Mouse (Mus musculus) embryonic facial prominence, embryonic 13.5 days (tissue): ENCODE results near the gene Gng2. TPM values are rescaled to one million over a fixed set of nuclear protein-coding genes. Genes with fewer than 3 reads are reported as not detected.

ENCODE experiments used
- ATAC-seq: fragments of 200-750 bp; cut with Nextera tagmentation; 2 replicates; pipeline ENCODE4 v1.8.0; 2017; ENCODE audit warnings: low read depth; ENCODE audit not compliant: insufficient number of reproducible peaks, insufficient read depth, low FRiP score, low TSS enrichment
- H3K27ac ChIP-seq: fragments of 300-500 bp; sonication (generic); 2 replicates; pipeline ENCODE4 v1.5.1; 2015; ENCODE audit warnings: moderate library complexity, mild to moderate bottlenecking, inconsistent platforms
- H3K27me3 ChIP-seq: fragments of 300-500 bp; sonication (generic); 2 replicates; pipeline ENCODE4 v1.6.1; 2015; ENCODE audit warnings: mild to moderate bottlenecking, inconsistent platforms
- H3K36me3 ChIP-seq: fragments of 300-500 bp; sonication (generic); 2 replicates; pipeline ENCODE4 v1.6.1; 2015; ENCODE audit warnings: mild to moderate bottlenecking, inconsistent platforms
- H3K4me1 ChIP-seq: fragments of 300-500 bp; sonication (generic); 2 replicates; pipeline ENCODE4 v1.6.1; 2015; ENCODE audit warnings: inconsistent platforms
- H3K4me2 ChIP-seq: fragments of 300-500 bp; sonication (generic); 2 replicates; pipeline ENCODE4 v1.6.1; 2015; ENCODE audit warnings: moderate library complexity, mild to moderate bottlenecking, inconsistent platforms
- H3K4me3 ChIP-seq: fragments of 300-500 bp; sonication (generic); 2 replicates; pipeline ENCODE4 v1.5.1; 2015; ENCODE audit warnings: mild to moderate bottlenecking, inconsistent platforms
- H3K9ac ChIP-seq: fragments of 300-500 bp; sonication (generic); 2 replicates; pipeline ENCODE4 v1.6.1; 2015; ENCODE audit warnings: mild to moderate bottlenecking, inconsistent platforms
- H3K9me3 ChIP-seq: fragments of 300-500 bp; sonication (generic); 2 replicates; pipeline ENCODE4 v1.6.1; 2016; ENCODE audit warnings: inconsistent platforms
- WGBS: fragments of 180-500 bp; shearing (Covaris S2); methylation state at CpG from one replicate; pipeline ENCODE4 v1.1.7; 2015; ENCODE audit warnings: mixed read lengths; 5-methylcytosine and 5-hydroxymethylcytosine counted together
- polyA plus RNA-seq: library from polyadenylated mRNA; unstranded; fragments of >200 nt; fragmentation: Nextera tagmentation; extraction: Ambion mirVana; gene quantifications from 2 replicates; pipeline ENCODE4 v1.2.1, GENCODE M21; 2015

Gng2 gene
- polyA plus RNA-seq, 1 experiment from 2014 or later = 71.4 TPM

DNA sequence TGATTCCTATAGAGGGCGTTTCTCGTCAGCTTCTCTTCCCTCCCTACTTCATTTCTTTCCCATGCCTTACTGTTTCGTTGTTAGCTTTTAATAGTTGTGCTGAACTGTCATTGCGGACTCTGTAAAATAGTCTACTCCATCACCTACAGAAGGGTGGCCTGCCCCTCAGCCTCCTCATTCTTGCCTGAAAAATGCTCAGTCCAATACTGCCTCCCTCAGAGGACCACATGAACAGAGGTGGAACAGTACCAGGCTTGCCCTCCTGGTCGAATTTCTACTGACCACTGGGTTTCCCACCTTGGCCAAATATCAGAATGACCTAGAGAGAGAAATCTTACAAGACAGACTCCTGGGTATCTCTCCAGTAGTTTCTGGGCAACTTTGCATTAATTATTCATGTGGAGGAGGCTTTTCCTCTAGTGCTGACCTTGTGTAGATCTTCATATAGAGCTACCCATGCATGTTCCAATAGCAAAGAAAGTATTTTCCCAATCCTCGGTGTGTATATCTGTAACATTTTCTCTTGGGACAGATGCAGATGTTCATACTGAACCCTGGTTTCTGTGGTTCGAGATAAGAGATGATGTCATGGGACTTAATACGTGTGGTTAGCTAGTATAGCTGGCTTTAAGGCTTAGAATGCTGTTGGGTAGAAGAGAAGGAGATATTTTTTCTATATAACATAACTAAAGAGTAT, 15.6 kb upstream of the Gng2 start:
- no peaks in the 10 kb centered on the region for H3K9me3 ChIP-seq
- no peak overlapping the region for H3K27ac ChIP-seq
- no peak for ATAC-seq
- H3K4me1 ChIP-seq = peaks cover 4% of the 10 kb centered on the region; the same call in 1 of the 2 replicates
- H3K36me3 ChIP-seq = no peaks in the 10 kb centered on the region
- H3K4me2 ChIP-seq = no peak overlapping the region
- H3K27me3 ChIP-seq = no peaks in the 10 kb centered on the region
- no peak overlapping the region for H3K9ac ChIP-seq
- 75% methylated on average over 8 of the region's 8 CpGs for WGBS
- H3K4me3 ChIP-seq = no peak overlapping the region

GRCm38 (mm10) chr14:19991861-19992260, 14.4 kb upstream of the Gng2 start:
- ATAC-seq = no peak
- no peak overlapping the region for H3K27ac ChIP-seq
- H3K27me3 ChIP-seq = no peaks in the 10 kb centered on the region
- no peaks in the 10 kb centered on the region for H3K36me3 ChIP-seq
- no peak overlapping the region for H3K4me2 ChIP-seq
- no peak overlapping the region for H3K9ac ChIP-seq
- no peak overlapping the region for H3K4me3 ChIP-seq
- WGBS = 30% methylated on average over 3 of the region's 3 CpGs
- H3K4me1 ChIP-seq = peaks cover 9% of the 10 kb centered on the region
- no peaks in the 10 kb centered on the region for H3K9me3 ChIP-seq

- H3K9ac ChIP-seq = no peak overlapping the region
- 78% methylated on average over 1 of the region's 1 CpGs for WGBS
- no peak overlapping the region for H3K4me3 ChIP-seq
- no peak overlapping the region for H3K4me2 ChIP-seq
- no peak for ATAC-seq
- no peaks in the 10 kb centered on the region for H3K27me3 ChIP-seq
- no peaks in the 10 kb centered on the region for H3K36me3 ChIP-seq
- no peaks in the 10 kb centered on the region for H3K9me3 ChIP-seq
- H3K4me1 ChIP-seq = peaks cover 22% of the 10 kb centered on the region
- no peak overlapping the region for H3K27ac ChIP-seq
Measured at GRCm38 (mm10) chr14:19990436-19990993, 13.1 kb upstream of the Gng2 start.

DNA sequence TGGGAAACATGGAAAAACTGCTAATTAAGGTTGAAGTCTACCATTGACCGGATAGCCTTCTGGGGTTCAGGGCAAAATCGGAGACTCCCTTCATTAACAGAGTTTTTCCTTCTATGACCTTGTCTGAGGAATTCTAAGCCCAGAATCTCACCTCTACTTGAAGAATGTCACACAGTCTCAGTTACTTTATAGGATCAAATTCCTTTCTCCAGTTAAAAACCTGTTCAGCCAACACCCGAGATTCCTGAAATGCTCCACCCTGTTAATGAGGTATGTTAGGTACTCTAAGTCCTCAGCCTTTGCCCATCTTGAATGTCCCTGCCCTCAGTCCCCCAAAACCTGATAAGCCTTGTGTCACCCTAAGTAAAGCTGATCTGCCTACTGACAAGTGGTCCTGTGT, 11.0 kb upstream of the Gng2 start:
- Histone ChIP-seq H3K27me3 (no peaks in the 10 kb centered on the region), H3K36me3 (no peaks in the 10 kb centered on the region), H3K9me3 (no peaks in the 10 kb centered on the region), H3K9ac (no peak overlapping the region), H3K4me3 (no peak overlapping the region), H3K4me1 (peaks cover 43% of the 10 kb centered on the region), H3K27ac (no peak overlapping the region), H3K4me2 (no peak overlapping the region)
- WGBS = 76% methylated on average over 3 of the region's 3 CpGs
- ATAC-seq = no peak

- WGBS = 5% methylated on average over 8 of the region's 8 CpGs
- H3K36me3 ChIP-seq = no peaks in the 10 kb centered on the region
- peak overlapping the region; percentile 32 for H3K4me3 ChIP-seq
- peak overlapping the region; percentile 57 for H3K4me2 ChIP-seq
- no peaks in the 10 kb centered on the region for H3K9me3 ChIP-seq
- peak overlapping the region; percentile 93 for H3K27ac ChIP-seq
- H3K27me3 ChIP-seq = no peaks in the 10 kb centered on the region
- ATAC-seq = no peak
- peak overlapping the region; percentile 65 for H3K9ac ChIP-seq
- peaks cover 43% of the 10 kb centered on the region for H3K4me1 ChIP-seq
Measured at GRCm38 (mm10) chr14:19987358-19987834, 10.0 kb upstream of the Gng2 start.

- 4% methylated on average over 13 of the region's 13 CpGs for WGBS
- ATAC-seq = no peak
Measured at GRCm38 (mm10) chr14:19986614-19987357, 9.4 kb upstream of the Gng2 start.

GRCm38 (mm10) chr14:19985912-19986613, 8.6 kb upstream of the Gng2 start:
- ATAC-seq = no peak
- Histone ChIP-seq H3K9ac (0 out of 2 replicates have a peak overlapping the region, but pooled peaks have one; percentile 44), H3K27ac (peak overlapping the region; percentile 93), H3K36me3 (no peaks in the 10 kb centered on the region), H3K4me1 (peaks cover 40% of the 10 kb centered on the region), H3K4me3 (peak overlapping the region; percentile 32; the same call in 1 of the 2 replicates), H3K27me3 (no peaks in the 10 kb centered on the region), H3K4me2 (peak overlapping the region; percentile 57), H3K9me3 (no peaks in the 10 kb centered on the region)
- 47% methylated on average over 8 of the region's 8 CpGs for whole genome bisulfite sequencing

More at GRCm38 (mm10) chr14:19986614-19987357, 9.4 kb upstream of the Gng2 start:
- Histone ChIP-seq H3K27ac (peak overlapping the region; percentile 93), H3K4me1 (peaks cover 41% of the 10 kb centered on the region), H3K4me3 (peak overlapping the region; percentile 32), H3K4me2 (peak overlapping the region; percentile 57), H3K9me3 (no peaks in the 10 kb centered on the region), H3K36me3 (no peaks in the 10 kb centered on the region), H3K27me3 (no peaks in the 10 kb centered on the region), H3K9ac (peak overlapping the region; percentile 65)

GRCm38 (mm10) chr14:19985107-19985911, 7.9 kb upstream of the Gng2 start:
- peak; percentile 79 for ATAC-seq
- H3K9ac ChIP-seq = 0 out of 2 replicates have a peak overlapping the region, but pooled peaks have one; percentile 44
- no peak overlapping the region for H3K4me3 ChIP-seq

GRCm38 (mm10) chr14:19976421-19977270, 781 bp downstream of the Gng2 start:
- H3K9me3 ChIP-seq = no peaks in the 10 kb centered on the region
- peak; percentile 94 for ATAC-seq
- H3K4me3 ChIP-seq = peak overlapping the region; percentile 57
- H3K9ac ChIP-seq = peak overlapping the region; percentile 78
- WGBS = under 1% methylated on average over 24 of the region's 24 CpGs
- peaks cover 22% of the 10 kb centered on the region for H3K4me1 ChIP-seq
- H3K27me3 ChIP-seq = no peaks in the 10 kb centered on the region
- H3K36me3 ChIP-seq = no peaks in the 10 kb centered on the region
- peak overlapping the region; percentile 74 for H3K4me2 ChIP-seq
- H3K27ac ChIP-seq = peak overlapping the region; percentile 93

More at GRCm38 (mm10) chr14:19985107-19985911, 7.9 kb upstream of the Gng2 start:
- H3K4me2 ChIP-seq = peak overlapping the region; percentile 57
- peaks cover 40% of the 10 kb centered on the region for H3K4me1 ChIP-seq
- peak overlapping the region; percentile 93 for H3K27ac ChIP-seq
- H3K27me3 ChIP-seq = no peaks in the 10 kb centered on the region
- 6% methylated on average over 13 of the region's 13 CpGs for whole genome bisulfite sequencing
- no peaks in the 10 kb centered on the region for H3K36me3 ChIP-seq
- H3K9me3 ChIP-seq = no peaks in the 10 kb centered on the region

DNA sequence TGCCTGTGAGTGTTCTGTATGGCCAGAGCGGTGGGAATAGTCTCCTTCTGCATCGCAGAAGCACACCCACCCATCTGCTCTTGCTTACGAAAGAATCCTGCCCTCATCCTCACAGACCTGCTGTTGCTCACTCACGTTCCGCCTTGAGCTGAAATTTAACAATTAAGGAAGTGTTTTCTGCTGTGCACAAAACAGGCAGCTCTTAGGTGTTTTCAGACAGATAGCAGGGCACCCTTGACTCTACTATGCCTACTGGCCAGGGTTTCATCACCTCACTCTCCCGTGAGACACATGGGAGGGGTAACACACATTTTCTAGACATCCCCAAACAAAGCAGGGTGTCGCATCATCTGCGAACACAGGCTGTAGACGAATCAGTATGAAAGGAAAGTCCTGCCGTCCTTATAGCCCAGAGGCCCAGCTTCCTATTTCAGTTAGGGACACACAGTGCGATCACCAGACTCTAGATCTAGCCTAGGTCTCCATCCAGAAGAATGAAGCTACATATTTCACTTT, 2.4 kb downstream of the Gng2 start:
- peak overlapping the region; percentile 66 for H3K9ac ChIP-seq
- H3K4me1 ChIP-seq = peaks cover 33% of the 10 kb centered on the region
- 9% methylated on average over 11 of the region's 11 CpGs for WGBS
- peak overlapping the region; percentile 69 for H3K4me2 ChIP-seq
- H3K9me3 ChIP-seq = no peaks in the 10 kb centered on the region
- no peaks in the 10 kb centered on the region for H3K27me3 ChIP-seq
- H3K27ac ChIP-seq = peak overlapping the region; percentile 69
- no peaks in the 10 kb centered on the region for H3K36me3 ChIP-seq
- H3K4me3 ChIP-seq = peak overlapping the region; percentile 43
- no peak for ATAC-seq
